9 mouse cellular contexts compared by ENCODE assay signal in genomic region chr1:161494343-161494742, GRCm38 (mm10). TPM values are rescaled to one million over a fixed set of nuclear protein-coding genes. Genes with fewer than 3 reads are reported as not detected.
DNase-seq lines count a peak whose midpoint lies in the region; ATAC-seq lines count a peak whose summit lies in the region.
"Had no signal": no experiment of that assay in that cellular context is flagged by ENCODE, and none has a peak within 500 bp of the region (broad histone marks: within the 10 kb centered on the region; RNA-seq: fewer than 3 reads in every experiment).

TSS of gene Tnfsf18 (plus strand) at chr1:161494655.

- no peaks in the 10 kb centered on the region for H3K36me3 ChIP-seq in lung, embryonic 16.5 days (ENCODE audit: control insufficient read depth, insufficient read depth, low read length)

- DNase-seq in cerebellum, adult 9-11 months = peak; percentile 7
- no peak for DNase-seq in cerebellum, adult 11-12 months
- peak; percentile 72 for DNase-seq in NIH3T3 (ENCODE audit: low read depth)
- DNase-seq in gastrocnemius, postnatal 36 days = peak; percentile 46 to 61
- DNase-seq in kidney, adult 11 months = peak; percentile 74
- peak; percentile 24 for DNase-seq in testis, postnatal 14 days (ENCODE audit: low spot score)
- DNase-seq in MN1 (ENCODE audit: low spot score) = no peak

- no peaks in the 10 kb centered on the region for H3K27me3 ChIP-seq in lung, embryonic 16.5 days (ENCODE audit: control insufficient read depth, insufficient read depth, low read depth, low read length)

- H3K9me3 ChIP-seq in lung, embryonic 16.5 days (ENCODE audit: control insufficient read depth, low read length) = no peaks in the 10 kb centered on the region

- no peak within 1 kb of the TSS for H3K4me2 ChIP-seq in lung, embryonic 16.5 days (ENCODE audit: low read depth, low read length)

- no peak within 1 kb of the TSS for H3K27ac ChIP-seq in lung, embryonic 16.5 days (ENCODE audit: low read length)

- no peak within 1 kb of the TSS for H3K4me3 ChIP-seq in lung, embryonic 16.5 days (ENCODE audit: low read length)

- intact Hi-C loops in gastrocnemius, postnatal 36 days (cut with DNase I) = no loop called here

- peak; percentile 92 for ATAC-seq in lung, embryonic 16.5 days (ENCODE audit: low read depth)

- WGBS in lung, embryonic 16.5 days = 6% methylated on average over 8 of the region's 8 CpGs

- peaks cover 5% of the 10 kb centered on the region; the same call in 1 of the 2 replicates for H3K4me1 ChIP-seq in lung, embryonic 16.5 days (replicated peaks; ENCODE audit: control insufficient read depth, insufficient read depth, low read length)

- H3K9ac ChIP-seq in lung, embryonic 16.5 days (ENCODE audit: low read length) = no peak within 1 kb of the TSS

RNA-seq across cellular contexts. Expression of gene Tnfsf18, which starts in this region (rescaled TPM):
- total RNA-seq in gastrocnemius, postnatal 36 days (2021) = not detected
- polyA plus RNA-seq in lung, embryonic 16.5 days (2015; fragmentation: Nextera tagmentation; extraction: Ambion mirVana) = 0.10 and 0.16 TPM in 2 replicates
- polyA plus RNA-seq: limb, embryonic 11.5 days had no signal

Comparison
In these comparisons a context has a peak if more than half of its experiments do, and no peak if none do; other contexts are left out.
1. DNase-seq: peak in cerebellum, adult 9-11 months (single experiment), NIH3T3 (single experiment), kidney, adult 11 months (single experiment) and testis, postnatal 14 days (single experiment); none in cerebellum, adult 11-12 months (single experiment) and MN1 (single experiment).
2. Peak in DNase-seq in gastrocnemius, postnatal 36 days; RNA of the gene not detected or under 1 TPM.
3. Peak in ATAC-seq in lung, embryonic 16.5 days; RNA of the gene not detected or under 1 TPM.